Comparison of ENCODE assay signal across 10 mouse cellular contexts in genomic region chr16:18416837-18417236, GRCm38 (mm10). TPM values are rescaled to one million over a fixed set of nuclear protein-coding genes. Genes with fewer than 3 reads are reported as not detected.
DNase-seq lines count a peak whose midpoint lies in the region; ATAC-seq and TF ChIP-seq lines count a peak whose summit lies in the region.
"Had no signal": no experiment of that assay in that cellular context is flagged by ENCODE, and none has a peak within 500 bp of the region (broad histone marks: within the 10 kb centered on the region; RNA-seq: fewer than 3 reads in every experiment).

No protein-coding gene starts in this region.

- peak overlapping the region; percentile 74 for H3K27ac ChIP-seq in heart, embryonic 13.5 days (replicated peaks)
- peak overlapping the region; percentile 63; the same call in 1 of the 2 replicates for H3K27ac ChIP-seq in spleen, adult 2 months (ENCODE audit: insufficient read depth, low read length)
- H3K27ac ChIP-seq in intestine, embryonic 14.5 days (ENCODE audit: low read depth), result peak overlapping the region; percentile 51; the same call in 1 of the 2 replicates
- peak overlapping the region; percentile 67 for H3K27ac ChIP-seq in stomach, embryonic 15.5 days

- H3K4me1 ChIP-seq in heart, embryonic 13.5 days, result peaks cover 28% of the 10 kb centered on the region
- H3K4me1 ChIP-seq in spleen, adult 2 months (ENCODE audit: control insufficient read depth, insufficient read depth, insufficient read length), result peaks cover 11% of the 10 kb centered on the region
- peaks cover 11% of the 10 kb centered on the region for H3K4me1 ChIP-seq in intestine, embryonic 14.5 days (replicated peaks; ENCODE audit: control insufficient read depth, insufficient read depth, low read length)
- H3K4me1 ChIP-seq in stomach, embryonic 15.5 days, result 0 out of 2 replicates have a peak, but pooled peaks cover 12% of the 10 kb centered on the region

- TF ChIP-seq POLR2A in spleen, adult 2 months (IDR thresholded peaks at IDR 0.05; ENCODE audit: low read depth, low read length), result no peak

- peaks cover 64% of the 10 kb centered on the region for H3K36me3 ChIP-seq in heart, embryonic 13.5 days
- 0 out of 2 replicates have a peak, but pooled peaks cover 2% of the 10 kb centered on the region for H3K36me3 ChIP-seq in spleen, adult 2 months (ENCODE audit: control insufficient read depth, insufficient read depth, low read length)
- H3K36me3 ChIP-seq in intestine, embryonic 14.5 days (ENCODE audit: control insufficient read depth, insufficient read depth, low read length), result peaks cover 24% of the 10 kb centered on the region
- H3K36me3 ChIP-seq in stomach, embryonic 15.5 days, result peaks cover 5% of the 10 kb centered on the region; the same call in 1 of the 2 replicates

- H3K4me2 ChIP-seq in heart, embryonic 13.5 days, result 0 out of 2 replicates have a peak overlapping the region, but pooled peaks have one; percentile 24
- H3K4me2 ChIP-seq in intestine, embryonic 14.5 days (ENCODE audit: low read length), result no peak overlapping the region
- H3K4me2 ChIP-seq in stomach, embryonic 15.5 days, result 0 out of 2 replicates have a peak overlapping the region, but pooled peaks have one; percentile 4

- H3K9me3 ChIP-seq in heart, embryonic 13.5 days, result no peaks in the 10 kb centered on the region
- H3K9me3 ChIP-seq in intestine, embryonic 14.5 days (ENCODE audit: control insufficient read depth, low read length), result no peaks in the 10 kb centered on the region
- no peaks in the 10 kb centered on the region for H3K9me3 ChIP-seq in stomach, embryonic 15.5 days

- no peak for DNase-seq in heart, adult 9 months (ENCODE audit: low spot score in 2 of 2)
- no peak for DNase-seq in spleen, adult 2 months (ENCODE audit: low read depth in 1 of 2, low spot score in 2 of 2)
- no peak for DNase-seq in spleen, postnatal 36 days (ENCODE audit: low spot score in 2 of 2)
- no peak for DNase-seq in intestine, embryonic 14.5 days (ENCODE audit: low spot score)
- DNase-seq in urinary bladder, postnatal 25 days (ENCODE audit: low spot score), result no peak
- no peak for DNase-seq in thymus, postnatal 36 days
- DNase-seq: retina, postnatal 1 day had no signal

- H3K27me3 ChIP-seq in heart, embryonic 13.5 days (replicated peaks), result no peaks in the 10 kb centered on the region
- H3K27me3 ChIP-seq in spleen, adult 2 months (ENCODE audit: control insufficient read depth, insufficient read depth, low read length), result no peaks in the 10 kb centered on the region
- H3K27me3 ChIP-seq in intestine, embryonic 14.5 days (replicated peaks; ENCODE audit: control insufficient read depth, insufficient read depth, low read length), result no peaks in the 10 kb centered on the region
- H3K27me3 ChIP-seq in stomach, embryonic 15.5 days (replicated peaks), result no peaks in the 10 kb centered on the region

- H3K9ac ChIP-seq in heart, embryonic 13.5 days, result peak overlapping the region; percentile 44; the same call in 1 of the 2 replicates
- peak overlapping the region; percentile 10; the same call in 1 of the 2 replicates for H3K9ac ChIP-seq in intestine, embryonic 14.5 days (ENCODE audit: low read length)
- no peak overlapping the region for H3K9ac ChIP-seq in stomach, embryonic 15.5 days

- no peak overlapping the region for H3K4me3 ChIP-seq in heart, embryonic 13.5 days
- no peak overlapping the region for H3K4me3 ChIP-seq in spleen, adult 2 months (ENCODE audit: extremely low read depth, insufficient read depth, insufficient read length)
- no peak overlapping the region for H3K4me3 ChIP-seq in intestine, embryonic 14.5 days (ENCODE audit: low read depth, low read length)
- no peak overlapping the region for H3K4me3 ChIP-seq in stomach, embryonic 15.5 days (replicated peaks)
- H3K4me3 ChIP-seq: erythroblast, embryonic 14.5 days had no signal

- TF ChIP-seq CTCF in spleen, adult 2 months (IDR thresholded peaks at IDR 0.05; ENCODE audit: extremely low read depth, insufficient read depth, insufficient read length, insufficient replicate concordance), result no peak

- WGBS in heart, embryonic 13.5 days, result 71% methylated on average over 3 of the region's 3 CpGs
- 90% methylated on average over 3 of the region's 3 CpGs for WGBS in spleen, adult 2 months
- WGBS in intestine, embryonic 14.5 days, result 76% methylated on average over 3 of the region's 3 CpGs
- 67% methylated on average over 3 of the region's 3 CpGs for WGBS in stomach, embryonic 15.5 days

- ATAC-seq in heart, embryonic 13.5 days (ENCODE audit: extremely low read depth, insufficient number of reproducible peaks, low FRiP score, low TSS enrichment), result no peak
- no peak for ATAC-seq in intestine, embryonic 14.5 days (replicated peaks; ENCODE audit: low FRiP score, low TSS enrichment, low read depth)
- ATAC-seq in stomach, embryonic 15.5 days (ENCODE audit: insufficient read depth, low FRiP score, low read depth), result no peak

RNA-seq across cellular contexts. Expression of gene Txnrd2, which starts 9.3 kb away (rescaled TPM):
- 34.5 and 37.4 TPM in 2 replicates for polyA plus RNA-seq in heart, embryonic 13.5 days (2015; fragmentation: Nextera tagmentation; extraction: Ambion mirVana)
- polyA plus RNA-seq in spleen, adult 2 months (2012; rRNA removed), result 22.3 and 29.0 TPM in 2 replicates
- polyA plus RNA-seq in intestine, embryonic 14.5 days (2014; fragmentation: Nextera tagmentation; extraction: Ambion mirVana), result 17.0 and 17.4 TPM in 2 replicates
- 24.4 and 26.1 TPM in 2 replicates for polyA plus RNA-seq in stomach, embryonic 15.5 days (2015; fragmentation: Nextera tagmentation; extraction: Ambion mirVana)

RNA-seq across cellular contexts. Expression of gene Comt, which starts 9.8 kb away (rescaled TPM):
- 101 and 108 TPM in 2 replicates for polyA plus RNA-seq in heart, embryonic 13.5 days (2015; fragmentation: Nextera tagmentation; extraction: Ambion mirVana)
- 64.7 and 87.1 TPM in 2 replicates for polyA plus RNA-seq in spleen, adult 2 months (2012; rRNA removed)
- polyA plus RNA-seq in intestine, embryonic 14.5 days (2014; fragmentation: Nextera tagmentation; extraction: Ambion mirVana), result 95.4 and 95.6 TPM in 2 replicates
- polyA plus RNA-seq in stomach, embryonic 15.5 days (2015; fragmentation: Nextera tagmentation; extraction: Ambion mirVana), result 95.5 and 101 TPM in 2 replicates
